Mouse (Mus musculus): Measurements from ENCODE around the gene Cd44.

Gene Cd44

GRCm38 (mm10) chr2:102913833-102914545, 12.5 kb upstream of the Cd44 start:
- no peak for DNase-seq

GRCm38 (mm10) chr2:102912951-102913350, 11.5 kb upstream of the Cd44 start:
- DNase-seq = no peak

- no peak for DNase-seq
These were observed 11.0 kb upstream of the Cd44 start for GRCm38 (mm10) chr2:102912469-102912868.

- no peak for DNase-seq
These were observed 7.9 kb upstream of the Cd44 start for GRCm38 (mm10) chr2:102909403-102909802.

GRCm38 (mm10) chr2:102905604-102906003, 4.1 kb upstream of the Cd44 start:
- DNase-seq = no peak

GRCm38 (mm10) chr2:102901828-102902223, 361 bp upstream of the Cd44 start:
- no peak for DNase-seq

GRCm38 (mm10) chr2:102900230-102900721, 1.2 kb downstream of the Cd44 start:
- DNase-seq = no peak

GRCm38 (mm10) chr2:102899238-102899637, 2.2 kb downstream of the Cd44 start:
- DNase-seq = no peak

GRCm38 (mm10) chr2:102898585-102898984, 2.9 kb downstream of the Cd44 start:
- DNase-seq = no peak

- no peak for DNase-seq
These were observed 5.3 kb downstream of the Cd44 start for GRCm38 (mm10) chr2:102896154-102896553.

- DNase-seq = no peak
These were observed 6.3 kb downstream of the Cd44 start for GRCm38 (mm10) chr2:102895197-102895596.

GRCm38 (mm10) chr2:102894785-102895184, 6.7 kb downstream of the Cd44 start:
- no peak for DNase-seq

GRCm38 (mm10) chr2:102888688-102889225, 12.7 kb downstream of the Cd44 start:
- no peak for DNase-seq

GRCm38 (mm10) chr2:102887137-102887536, 14.3 kb downstream of the Cd44 start:
- DNase-seq = no peak

GRCm38 (mm10) chr2:102886306-102886935, 15.0 kb downstream of the Cd44 start:
- no peak for DNase-seq

- DNase-seq = no peak
These were observed 18.7 kb downstream of the Cd44 start for GRCm38 (mm10) chr2:102882597-102883272.

GRCm38 (mm10) chr2:102882004-102882588, 19.4 kb downstream of the Cd44 start:
- DNase-seq = no peak

GRCm38 (mm10) chr2:102878513-102878912, 23.0 kb downstream of the Cd44 start:
- DNase-seq = no peak

GRCm38 (mm10) chr2:102877463-102877862, 24.0 kb downstream of the Cd44 start:
- DNase-seq = no peak

GRCm38 (mm10) chr2:102876141-102876540, 25.3 kb downstream of the Cd44 start:
- DNase-seq = no peak

GRCm38 (mm10) chr2:102873848-102874247, 27.6 kb downstream of the Cd44 start:
- no peak for DNase-seq

- no peak for DNase-seq
These were observed 28.3 kb downstream of the Cd44 start for GRCm38 (mm10) chr2:102873194-102873593.

GRCm38 (mm10) chr2:102872436-102872835, 29.0 kb downstream of the Cd44 start:
- DNase-seq = no peak

Data from cerebellum, adult 9-11 months (tissue).